Mouse (Mus musculus) retina, postnatal 1 day (tissue): ENCODE results near the gene Zfp526.
A peak's percentile ranks its signal among the peaks of the same experiment; 100 is the strongest.

ENCODE experiments used
- DNase-seq: peaks from one replicate; pipeline ENCODE4 v3.0.0-alpha.2; 2012

The Zfp526 gene

DNA sequence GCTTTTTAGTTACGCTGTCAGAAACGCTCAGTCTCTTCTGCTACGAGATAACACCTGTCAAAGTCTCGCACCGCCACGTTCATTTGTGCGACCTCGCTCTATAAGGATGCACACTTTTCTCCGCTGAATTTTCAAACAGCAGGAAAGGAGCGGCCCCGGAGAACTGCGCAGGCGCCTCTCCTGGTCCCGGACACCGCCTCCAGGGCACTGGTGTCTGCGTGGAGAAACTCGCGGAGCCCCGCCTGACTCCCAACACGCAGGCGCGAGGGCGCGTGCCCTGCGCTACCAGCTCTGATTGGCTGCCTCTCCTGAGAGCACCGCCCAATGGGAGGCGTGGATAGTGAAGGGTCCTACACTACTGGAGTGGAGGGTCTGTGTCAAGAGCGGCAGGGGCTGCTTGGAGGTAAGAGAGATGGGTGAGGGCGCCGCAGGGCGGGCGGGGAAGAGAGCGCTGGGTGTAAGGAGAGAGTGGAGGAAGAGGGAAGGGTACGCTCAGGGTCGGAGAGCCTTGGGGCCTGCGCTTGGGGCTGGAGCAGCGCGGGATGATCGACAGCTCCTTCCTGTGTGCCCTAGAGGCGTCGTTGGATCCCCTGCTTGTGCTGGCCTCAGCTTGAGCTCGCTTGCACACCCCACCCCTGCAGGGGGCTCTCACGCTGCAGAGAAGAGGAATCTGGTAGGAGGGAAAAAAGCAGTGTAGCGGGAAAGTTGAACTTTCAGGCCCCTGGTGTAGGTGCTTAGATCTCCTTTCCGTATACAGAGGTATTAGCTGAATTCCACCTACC, at the start of gene Zfp526:
TSS of gene Zfp526 (plus strand) at position 324 of the 782 bp plus-strand sequence.
- DNase-seq, result peak; percentile 99

- peak; percentile 29 for DNase-seq
Observed at GRCm38 (mm10) chr7:25172669-25173068, 48.6 kb upstream of the Zfp526 start.

DNA sequence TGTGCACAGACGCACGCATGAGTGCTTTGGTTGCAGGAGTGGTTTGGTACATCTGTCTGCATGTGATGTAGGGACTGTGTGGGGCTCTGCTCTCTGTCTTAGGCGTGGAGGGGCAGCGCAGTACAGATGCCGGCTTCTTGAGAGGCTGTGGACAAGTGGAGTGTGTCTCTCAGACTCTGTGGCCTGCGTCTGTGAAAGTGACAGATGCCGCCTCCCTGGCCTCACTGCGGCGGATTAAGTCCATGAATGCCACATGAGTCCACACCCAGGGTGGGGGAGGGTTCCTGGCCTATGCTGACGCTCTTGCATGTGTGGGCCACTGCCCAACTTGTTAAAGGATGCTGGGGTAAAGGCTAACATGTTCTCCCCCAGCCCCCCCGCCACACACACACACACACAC, 46.9 kb upstream of the Zfp526 start:
- DNase-seq, result peak; percentile 84

GRCm38 (mm10) chr7:25178317-25178716, 42.9 kb upstream of the Zfp526 start:
- peak; percentile 34 for DNase-seq

DNA sequence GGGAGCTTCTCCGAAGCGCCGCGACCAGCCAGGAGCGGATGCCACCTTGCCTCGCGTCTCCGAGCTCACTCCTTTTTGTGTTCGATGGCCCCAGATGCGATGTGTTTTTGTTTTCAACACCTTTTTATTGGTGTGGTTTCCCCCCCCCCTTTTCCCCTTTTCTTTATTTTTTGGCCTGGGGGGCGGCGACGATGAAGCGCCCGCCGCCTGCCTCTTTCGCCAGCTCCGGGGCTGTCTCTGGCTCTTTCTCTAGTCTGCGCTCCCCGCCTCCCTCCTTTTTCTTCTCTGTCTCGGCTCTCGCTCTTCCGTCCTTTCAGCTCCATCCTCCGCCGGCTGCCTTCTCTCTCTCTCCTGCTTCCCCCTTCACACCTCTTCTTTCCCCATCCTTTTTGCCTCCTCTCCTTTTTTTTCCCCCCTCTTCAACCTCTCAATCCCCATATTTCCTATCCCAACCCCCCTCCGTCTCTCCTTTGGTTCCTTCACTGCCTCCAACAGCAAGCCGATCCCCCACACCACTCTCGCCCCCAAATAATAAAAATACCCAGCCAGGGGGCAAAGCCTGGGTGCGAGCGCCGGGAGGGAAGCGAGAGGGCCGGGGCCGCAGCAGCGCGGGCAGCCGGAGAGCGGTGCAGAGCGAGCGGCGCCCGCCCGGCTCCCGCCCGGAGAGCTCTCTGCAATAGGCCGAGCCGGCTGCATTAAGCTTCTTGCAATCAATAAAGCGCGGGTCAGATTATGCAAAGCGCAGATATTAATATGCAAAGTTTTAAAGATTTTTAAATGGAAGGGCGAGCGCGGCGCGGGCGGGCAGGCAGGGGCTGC, 42.2 kb upstream of the Zfp526 start:
- DNase-seq, result peak; percentile 40

DNA sequence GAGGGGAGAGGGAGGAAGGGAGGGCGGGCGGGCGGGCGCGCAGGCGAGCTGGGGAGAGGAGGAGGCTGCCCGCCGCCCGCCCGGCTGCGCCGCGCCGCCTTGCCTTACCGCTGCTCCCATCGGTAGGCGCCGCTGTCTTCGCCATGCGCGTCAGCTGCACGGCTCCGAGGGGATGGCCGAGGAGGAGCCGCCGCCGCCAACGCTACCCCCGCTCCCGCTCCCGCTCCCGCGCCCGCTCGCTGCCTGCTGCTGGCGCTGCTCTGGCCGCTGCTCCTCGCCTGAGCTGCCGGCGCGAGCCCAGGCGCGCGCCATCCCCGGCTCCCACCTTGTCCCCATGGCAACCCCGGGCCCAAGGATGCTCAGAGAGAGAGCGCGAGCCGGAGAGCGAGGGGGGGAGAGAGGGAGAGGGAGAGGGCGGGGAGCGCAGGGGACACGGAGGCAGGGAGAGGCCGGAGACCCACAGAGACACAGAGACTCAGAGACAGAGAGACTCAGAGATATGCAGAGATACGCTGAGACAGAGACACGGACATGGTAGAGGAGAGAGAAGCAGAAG, 41.5 kb upstream of the Zfp526 start, which contains the start of gene Pou2f2:
TSS of gene Pou2f2 (minus strand) at position 121 of the 556 bp plus-strand sequence.
- DNase-seq, result peak; percentile 95

DNA sequence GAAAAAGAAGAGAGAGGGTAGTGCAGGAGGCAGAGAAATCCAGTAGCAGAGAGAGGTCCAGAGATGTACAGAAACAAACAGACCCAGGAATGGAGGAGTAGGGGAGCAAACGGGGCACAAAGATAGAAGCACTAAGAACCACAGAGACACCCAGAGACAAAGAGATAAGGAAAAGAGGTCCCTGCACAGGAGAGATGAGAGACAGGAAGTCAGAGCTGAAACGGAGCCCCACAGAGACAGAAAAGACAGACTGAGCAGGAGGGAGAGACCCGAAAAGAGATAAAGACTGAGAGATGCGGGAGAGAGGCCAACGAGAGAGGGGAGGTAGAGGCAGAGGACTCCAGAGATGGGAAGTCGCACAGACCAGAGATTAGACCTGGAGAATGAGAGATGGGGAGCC, 40.7 kb upstream of the Zfp526 start:
- no peak for DNase-seq

DNA sequence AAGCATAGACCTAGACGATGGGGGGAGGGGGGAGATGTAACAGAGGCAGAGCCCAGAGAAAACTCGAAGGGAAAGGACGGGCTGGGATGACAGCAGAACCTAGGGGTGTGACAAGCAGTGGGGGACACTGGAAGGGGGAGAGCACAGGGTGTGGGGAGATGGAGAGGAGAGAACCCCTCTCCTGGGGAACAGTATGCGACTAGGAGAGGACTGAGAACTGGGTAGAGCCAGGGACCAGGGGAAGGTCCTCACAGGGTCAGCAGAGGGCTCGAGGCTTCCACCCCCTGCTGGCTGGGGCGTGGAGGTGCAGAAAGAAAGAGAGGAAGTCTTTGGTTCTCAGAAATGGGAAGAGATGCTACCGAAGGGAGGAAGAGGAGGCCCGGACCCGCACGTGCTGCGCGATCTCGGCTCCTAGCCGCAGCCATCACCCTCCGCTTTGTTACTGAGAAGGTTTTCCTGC, 39.9 kb upstream of the Zfp526 start:
- DNase-seq, result peak; percentile 76

- DNase-seq, result no peak
Observed at GRCm38 (mm10) chr7:25181814-25182213, 39.4 kb upstream of the Zfp526 start.

DNA sequence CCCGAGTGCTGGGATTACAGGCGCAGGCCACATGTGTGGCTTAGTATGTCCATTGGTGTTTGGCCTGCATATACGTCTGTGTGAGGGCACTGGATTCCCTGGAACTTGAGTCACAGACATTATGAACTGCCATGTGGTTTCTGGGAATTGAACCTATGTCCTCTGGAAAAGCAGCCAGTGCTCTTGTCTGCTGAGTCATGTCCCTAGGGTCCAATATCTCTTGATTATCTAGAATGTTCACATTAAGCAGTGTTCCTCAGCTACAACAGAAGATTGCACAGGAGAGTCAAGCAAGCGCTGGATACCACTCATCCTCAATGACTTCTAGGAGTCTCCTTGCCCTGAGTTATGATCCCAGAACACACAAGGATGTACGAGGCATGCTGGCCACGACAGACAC, 37.1 kb upstream of the Zfp526 start:
- DNase-seq, result no peak

- peak; percentile 92 for DNase-seq
Observed at GRCm38 (mm10) chr7:25187662-25188650, 33.3 kb upstream of the Zfp526 start.

GRCm38 (mm10) chr7:25190806-25191205, 30.4 kb upstream of the Zfp526 start:
- DNase-seq, result no peak

DNA sequence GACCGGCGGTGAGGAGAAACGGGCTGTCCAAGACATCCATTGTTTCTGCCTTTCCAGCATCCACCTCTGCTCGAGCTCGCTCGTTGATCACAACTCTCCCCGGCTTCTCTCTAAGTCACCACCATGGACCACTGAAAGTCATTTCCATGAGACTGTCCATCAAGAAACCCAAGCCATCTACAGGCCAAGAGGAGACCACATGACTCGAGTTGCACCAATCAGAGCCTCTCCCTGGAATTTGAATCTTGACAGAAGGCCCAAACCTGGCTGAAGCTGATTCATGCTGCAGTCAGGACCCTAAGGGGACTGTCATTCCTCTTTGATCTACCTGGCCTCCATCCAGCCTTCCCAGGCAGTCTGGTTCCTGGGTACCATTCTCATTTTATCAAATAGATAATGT, 29.1 kb upstream of the Zfp526 start:
- peak; percentile 25 for DNase-seq

GRCm38 (mm10) chr7:25195148-25195547, 26.1 kb upstream of the Zfp526 start:
- DNase-seq, result no peak

- no peak for DNase-seq
Observed at GRCm38 (mm10) chr7:25196107-25196506, 25.1 kb upstream of the Zfp526 start.

- peak; percentile 67 for DNase-seq
Observed at GRCm38 (mm10) chr7:25197384-25198018, 23.7 kb upstream of the Zfp526 start.

DNA sequence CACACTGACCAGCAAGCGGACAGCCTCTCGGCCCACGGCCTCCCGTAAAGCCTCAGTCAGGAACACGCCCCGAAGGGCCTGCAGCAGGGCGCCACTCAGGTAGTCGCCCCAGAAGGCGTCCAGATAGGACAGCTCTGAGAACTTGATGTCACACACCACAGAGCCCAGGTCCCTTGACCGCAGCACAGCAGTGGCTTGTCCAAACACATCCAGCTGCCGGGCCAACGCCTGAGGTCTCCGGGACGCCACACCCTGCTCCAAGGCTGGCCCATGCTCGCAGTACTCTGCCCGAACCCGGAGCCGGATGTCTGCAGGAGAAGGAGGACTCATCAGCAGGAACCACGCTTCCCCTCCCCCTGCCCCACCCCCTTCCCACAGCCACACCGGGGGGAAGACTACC, 17.6 kb upstream of the Zfp526 start:
- no peak for DNase-seq

- no peak for DNase-seq
Observed at GRCm38 (mm10) chr7:25205355-25206093, 15.7 kb upstream of the Zfp526 start.

DNA sequence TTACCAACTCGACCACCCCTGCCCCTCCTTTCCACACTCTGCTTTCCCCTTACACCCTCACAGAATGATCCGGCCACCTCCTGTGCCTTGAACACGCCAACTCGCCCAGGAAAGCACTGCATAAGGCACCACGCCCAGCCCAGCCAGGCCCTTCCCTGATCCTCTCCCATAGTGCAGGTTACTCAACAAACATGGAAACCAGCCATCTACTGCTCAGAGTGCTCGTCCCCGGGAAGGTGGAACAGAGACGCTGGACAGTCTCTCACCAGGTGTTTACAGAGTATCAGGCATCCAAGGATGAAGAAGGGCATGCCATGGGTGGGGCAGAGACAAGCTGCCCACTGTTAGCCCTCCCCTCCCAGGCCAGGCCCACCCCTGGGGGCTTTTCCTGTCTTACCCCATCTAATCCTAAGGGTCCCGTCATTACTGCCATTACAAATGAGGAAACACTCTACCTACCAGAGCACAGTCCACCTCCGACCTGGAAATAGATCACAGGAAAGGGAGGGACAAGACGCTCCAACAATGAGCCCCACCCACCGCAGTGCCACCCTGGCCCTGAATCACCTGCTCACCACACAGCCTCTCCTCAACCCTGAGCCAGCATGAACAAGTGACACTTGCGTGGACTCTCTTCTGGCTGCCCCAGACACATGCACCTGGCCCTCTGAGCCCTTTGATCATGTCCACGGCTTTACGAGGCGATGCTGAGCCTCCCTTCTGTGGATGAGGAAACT, 15.0 kb upstream of the Zfp526 start:
- no peak for DNase-seq

DNA sequence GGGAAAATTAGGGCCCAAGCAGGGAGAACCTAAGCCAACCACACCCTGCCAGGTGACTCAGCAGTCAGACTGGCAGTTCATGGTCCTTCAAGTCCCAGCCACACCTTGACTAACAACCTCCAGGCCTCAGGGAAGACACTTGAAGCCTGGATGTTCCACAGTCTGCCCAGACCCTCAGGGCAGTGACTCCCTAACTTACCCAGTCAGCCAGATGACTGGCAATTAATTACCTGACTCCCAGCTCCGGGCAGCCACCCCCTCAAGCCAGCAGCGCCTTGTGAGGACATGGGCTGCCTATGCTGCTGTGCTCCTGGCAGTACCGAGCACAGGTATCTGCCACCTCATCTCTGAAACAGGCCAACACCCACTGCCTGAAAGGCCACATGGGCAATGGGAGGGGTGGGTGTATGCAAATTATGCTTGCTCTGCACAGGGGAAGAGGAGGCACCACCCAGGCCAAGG, 12.0 kb upstream of the Zfp526 start:
- no peak for DNase-seq
